Mouse (Mus musculus): ENCODE results near the gene Clip3.

Gene Clip3

DNA sequence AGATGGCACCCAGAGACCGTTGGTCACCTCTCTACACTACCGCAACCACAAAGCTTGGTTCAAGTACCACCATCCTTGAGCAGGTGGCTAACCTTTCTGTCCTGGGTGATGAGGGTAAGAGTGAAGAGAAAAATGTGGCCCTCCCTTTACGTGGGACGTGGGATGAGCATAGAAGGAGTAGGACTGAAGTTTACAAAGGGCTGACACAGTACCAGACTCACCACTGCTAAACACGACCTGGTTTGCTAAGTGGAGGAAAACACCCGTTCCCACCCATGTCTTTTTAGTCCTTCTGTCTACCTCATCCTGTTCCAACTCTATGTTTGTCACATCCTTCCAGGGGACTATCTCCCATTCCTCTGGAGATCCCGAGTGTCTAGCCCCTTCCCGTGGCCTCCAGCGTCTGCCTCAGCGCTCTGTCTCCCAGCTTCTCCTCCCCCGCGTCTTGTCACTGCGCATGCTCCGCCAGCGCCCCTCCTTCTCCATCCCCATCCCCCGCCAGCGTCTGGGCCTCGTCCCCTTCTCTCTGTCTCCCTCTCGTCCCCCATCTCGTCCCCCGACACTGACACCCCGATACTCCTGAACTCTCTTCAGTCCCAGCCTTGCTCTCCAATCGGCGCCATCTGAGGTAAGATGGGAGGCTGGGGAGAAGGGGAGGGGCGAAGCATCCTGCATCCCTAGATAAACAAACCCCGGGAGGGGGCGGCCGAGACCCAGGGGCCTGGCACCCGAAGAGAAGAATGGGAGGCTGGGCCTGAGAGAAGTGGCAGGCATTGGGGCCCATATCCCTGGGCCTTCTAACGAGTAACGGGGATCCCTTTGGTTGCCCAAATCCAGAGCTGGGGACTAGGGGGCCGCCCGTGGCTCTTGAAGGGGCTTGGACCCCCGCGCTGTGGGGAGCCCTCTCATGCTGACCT lies at the start of gene Clip3:
TSS of gene Clip3 (plus strand) at position 514 of the 917 bp plus-strand sequence.
- peak; percentile 92 for DNase-seq (ENCODE audit: low spot score)

- peak; percentile 68 for DNase-seq (ENCODE audit: low spot score)
Observed at GRCm38 (mm10) chr7:30251956-30252954, 39.3 kb upstream of the Clip3 start.

DNA sequence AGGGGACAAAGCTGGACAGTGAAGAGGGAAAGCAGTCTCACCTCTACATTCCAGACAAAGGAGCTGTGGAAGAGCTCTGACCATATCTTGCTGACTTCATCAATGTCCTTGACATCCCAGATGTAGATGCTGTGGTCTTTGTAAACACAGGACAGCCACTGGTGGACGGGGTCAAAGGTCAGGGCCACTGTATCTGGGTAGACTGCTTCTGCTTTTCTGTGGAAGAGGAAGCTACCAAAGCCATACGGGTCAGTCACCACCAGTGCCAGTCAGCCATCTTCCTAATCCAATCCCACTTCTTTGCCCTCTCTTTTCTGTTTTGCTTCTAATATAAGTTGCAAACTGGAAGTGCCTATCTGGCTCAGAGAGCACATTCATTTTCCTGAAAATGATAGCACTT lies 26.5 kb upstream of the Clip3 start:
- DNase-seq (ENCODE audit: low spot score) = no peak

GRCm38 (mm10) chr7:30265531-30265930 lies 26.0 kb upstream of the Clip3 start:
- no peak for DNase-seq (ENCODE audit: low spot score)

DNA sequence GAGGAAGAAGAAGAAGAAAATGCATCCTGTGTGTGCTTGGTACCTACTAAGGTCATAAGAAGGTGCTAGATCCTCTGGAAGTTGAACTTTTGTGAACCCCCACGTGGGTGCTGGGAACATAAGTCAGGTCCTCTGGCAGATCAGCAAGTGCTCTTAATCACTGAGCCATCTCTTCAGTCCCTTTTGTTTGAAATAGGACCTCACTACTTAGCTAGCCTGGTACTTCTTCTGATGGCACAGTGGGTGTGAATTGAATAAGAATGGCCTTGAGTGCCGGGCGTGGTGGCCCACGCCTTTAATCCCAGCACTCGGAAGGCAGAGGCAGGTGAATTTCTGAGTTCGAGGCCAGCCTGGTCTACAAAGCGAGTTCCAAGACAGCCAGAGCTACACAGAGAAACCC lies 25.6 kb upstream of the Clip3 start:
- no peak for DNase-seq (ENCODE audit: low spot score)

- DNase-seq (ENCODE audit: low spot score) = no peak
Observed at GRCm38 (mm10) chr7:30266780-30267179, 24.7 kb upstream of the Clip3 start.

- no peak for DNase-seq (ENCODE audit: low spot score)
Observed at GRCm38 (mm10) chr7:30269641-30270040, 21.9 kb upstream of the Clip3 start.

- no peak for DNase-seq (ENCODE audit: low spot score)
Observed at GRCm38 (mm10) chr7:30274383-30274782, 17.1 kb upstream of the Clip3 start.

DNA sequence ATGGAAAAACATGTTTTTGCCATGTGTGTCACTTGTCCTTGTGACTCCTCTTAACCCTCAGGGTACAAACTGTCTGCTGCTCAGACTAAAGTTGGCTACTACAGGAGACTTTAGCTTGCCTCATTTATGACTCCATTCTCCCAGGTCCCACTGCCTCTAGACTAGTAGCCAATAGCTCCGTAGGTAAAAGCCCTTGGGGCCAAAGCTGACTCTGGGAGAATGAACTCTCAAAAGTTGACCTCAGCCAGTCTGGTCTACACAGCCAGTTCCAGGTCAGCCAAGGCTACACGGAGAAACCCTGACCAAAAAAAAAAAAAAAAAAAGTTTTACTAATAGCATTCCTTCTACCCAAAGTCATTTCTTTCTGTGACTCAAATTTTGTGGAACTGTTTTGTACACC lies 12.6 kb upstream of the Clip3 start:
- DNase-seq (ENCODE audit: low spot score) = no peak

- DNase-seq (ENCODE audit: low spot score) = no peak
Observed at GRCm38 (mm10) chr7:30279536-30279935, 12.0 kb upstream of the Clip3 start.

- peak; percentile 93 for DNase-seq (ENCODE audit: low spot score)
Observed at GRCm38 (mm10) chr7:30279951-30280669, 11.4 kb upstream of the Clip3 start, which contains the start of the genes Thap8 and Wdr62. Thap8 (plus strand) TSS chr7:30280094. Wdr62 (minus strand) TSS chr7:30280419.

DNA sequence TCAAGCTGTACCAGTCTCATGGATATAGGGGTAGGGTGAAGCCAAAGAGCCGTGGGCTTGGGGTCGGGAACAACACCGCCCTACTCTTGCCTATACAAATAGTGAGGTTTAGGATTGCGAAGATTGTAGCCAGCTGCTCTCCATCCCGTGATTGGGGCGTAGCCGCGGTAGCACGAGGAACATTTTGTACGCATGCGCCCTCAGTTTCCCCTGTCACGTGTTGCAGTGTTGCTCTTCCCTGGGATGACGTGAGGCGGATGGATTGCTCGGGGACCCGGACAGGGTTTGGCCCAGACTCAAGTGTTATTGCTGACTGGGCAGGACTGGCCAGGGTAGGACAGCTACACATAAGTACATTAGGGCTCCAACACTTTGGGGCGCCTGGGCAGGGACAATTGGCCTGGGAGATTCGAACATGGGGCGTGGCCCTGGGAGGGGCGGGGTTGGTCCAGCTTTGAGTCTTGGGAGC lies 10.8 kb upstream of the Clip3 start:
- peak; percentile 87 for DNase-seq (ENCODE audit: low spot score)

GRCm38 (mm10) chr7:30281522-30281921 lies 10.0 kb upstream of the Clip3 start:
- DNase-seq (ENCODE audit: low spot score) = no peak

- no peak for DNase-seq (ENCODE audit: low spot score)
Observed at GRCm38 (mm10) chr7:30282740-30283139, 8.8 kb upstream of the Clip3 start.

GRCm38 (mm10) chr7:30286701-30287410 lies 4.7 kb upstream of the Clip3 start:
- no peak for DNase-seq (ENCODE audit: low spot score)

GRCm38 (mm10) chr7:30288046-30288445 lies 3.5 kb upstream of the Clip3 start:
- no peak for DNase-seq (ENCODE audit: low spot score)

GRCm38 (mm10) chr7:30289071-30289713 lies 2.3 kb upstream of the Clip3 start:
- peak; percentile 39 for DNase-seq (ENCODE audit: low spot score)

GRCm38 (mm10) chr7:30289714-30290399 lies 1.7 kb upstream of the Clip3 start:
- peak; percentile 69 for DNase-seq (ENCODE audit: low spot score)

DNA sequence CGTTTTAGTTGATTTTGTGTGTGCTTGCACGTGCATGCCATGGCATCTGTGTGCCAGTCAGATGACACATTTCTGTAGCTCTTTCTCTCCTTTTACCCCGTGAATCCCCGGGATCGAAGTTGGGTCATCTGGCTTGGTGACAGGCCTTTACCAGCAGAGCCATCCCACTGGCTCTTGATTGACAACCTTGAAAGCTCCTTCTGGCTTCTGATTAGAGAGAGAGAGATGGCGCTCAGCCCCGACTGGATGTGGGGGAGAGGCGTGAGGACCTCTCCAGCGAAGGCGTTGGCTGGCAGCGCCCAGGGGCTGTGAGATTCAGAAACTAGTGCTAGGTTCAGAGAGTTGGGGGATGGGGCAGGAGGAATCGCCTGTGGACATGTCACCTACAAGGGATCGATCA lies 2.3 kb downstream of the Clip3 start:
- DNase-seq (ENCODE audit: low spot score) = no peak

- DNase-seq (ENCODE audit: low spot score) = no peak
Observed at GRCm38 (mm10) chr7:30294296-30294695, 2.8 kb downstream of the Clip3 start.
